Mouse (Mus musculus): Measurements from ENCODE around the gene Pafah2.

Pafah2 gene

DNA sequence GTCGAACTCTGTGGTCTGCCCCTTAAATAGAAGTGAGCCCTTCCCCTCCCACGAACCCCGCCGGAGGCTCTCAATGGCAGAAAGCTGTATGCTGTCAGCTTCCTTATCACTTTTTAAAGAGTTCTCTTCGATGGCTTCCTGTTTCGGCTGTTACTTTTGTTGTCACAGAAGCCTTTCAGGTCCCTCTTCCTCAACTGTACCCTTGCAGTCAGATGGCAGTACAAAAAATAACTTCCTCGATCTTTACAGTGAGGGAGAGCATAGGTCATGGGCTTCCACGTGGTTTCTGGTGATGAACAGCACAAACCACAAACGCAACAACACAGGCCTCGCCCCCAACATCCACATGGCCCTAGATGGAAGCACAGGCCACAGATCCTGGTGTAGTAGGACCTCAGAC, 64.2 kb downstream of the Pafah2 start:
- DNase-seq (ENCODE audit: low spot score in 2 of 2), result peak; percentile 50 to 70

DNA sequence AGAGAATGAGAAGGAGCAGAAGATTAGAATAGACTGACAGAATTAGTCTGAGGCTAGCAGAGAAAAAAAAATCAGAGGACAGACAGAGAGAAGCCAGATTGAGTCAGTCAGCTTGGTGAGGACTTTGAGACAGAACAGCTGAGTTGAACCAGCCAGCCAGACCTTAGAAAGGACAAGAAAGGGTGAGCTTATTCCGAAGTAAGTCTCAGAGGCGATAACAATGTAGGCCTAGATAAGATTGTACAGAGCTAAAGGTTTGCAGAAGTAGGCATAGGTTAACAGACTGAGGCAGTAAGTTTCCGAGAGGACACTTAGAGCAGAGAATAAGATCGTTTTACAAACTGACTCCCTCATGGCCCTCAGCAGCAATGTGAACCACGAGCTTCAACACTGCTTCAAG, 65.1 kb downstream of the Pafah2 start:
- DNase-seq (ENCODE audit: low spot score in 2 of 2), result no peak

DNA sequence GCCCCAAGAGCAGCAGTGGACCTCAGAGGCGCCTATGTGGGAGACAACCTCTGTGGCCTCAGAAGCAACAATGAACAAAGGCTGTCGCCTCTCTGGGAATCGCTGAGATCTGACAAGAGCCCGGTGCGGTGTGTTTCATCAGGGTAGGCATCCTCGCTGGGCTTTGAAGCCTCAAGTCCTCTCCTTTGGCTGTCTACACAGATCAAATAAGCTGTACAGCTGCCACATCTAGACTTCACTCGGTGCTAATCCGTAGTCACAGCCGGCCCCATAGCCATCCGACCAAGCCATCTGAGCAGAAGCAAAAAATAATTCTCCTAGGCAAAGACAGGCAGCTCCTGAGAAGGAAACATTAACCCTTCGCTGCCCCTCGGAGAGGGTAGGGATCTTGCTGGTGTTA, 69.7 kb downstream of the Pafah2 start:
- DNase-seq (ENCODE audit: low spot score in 2 of 2), result no peak

DNA sequence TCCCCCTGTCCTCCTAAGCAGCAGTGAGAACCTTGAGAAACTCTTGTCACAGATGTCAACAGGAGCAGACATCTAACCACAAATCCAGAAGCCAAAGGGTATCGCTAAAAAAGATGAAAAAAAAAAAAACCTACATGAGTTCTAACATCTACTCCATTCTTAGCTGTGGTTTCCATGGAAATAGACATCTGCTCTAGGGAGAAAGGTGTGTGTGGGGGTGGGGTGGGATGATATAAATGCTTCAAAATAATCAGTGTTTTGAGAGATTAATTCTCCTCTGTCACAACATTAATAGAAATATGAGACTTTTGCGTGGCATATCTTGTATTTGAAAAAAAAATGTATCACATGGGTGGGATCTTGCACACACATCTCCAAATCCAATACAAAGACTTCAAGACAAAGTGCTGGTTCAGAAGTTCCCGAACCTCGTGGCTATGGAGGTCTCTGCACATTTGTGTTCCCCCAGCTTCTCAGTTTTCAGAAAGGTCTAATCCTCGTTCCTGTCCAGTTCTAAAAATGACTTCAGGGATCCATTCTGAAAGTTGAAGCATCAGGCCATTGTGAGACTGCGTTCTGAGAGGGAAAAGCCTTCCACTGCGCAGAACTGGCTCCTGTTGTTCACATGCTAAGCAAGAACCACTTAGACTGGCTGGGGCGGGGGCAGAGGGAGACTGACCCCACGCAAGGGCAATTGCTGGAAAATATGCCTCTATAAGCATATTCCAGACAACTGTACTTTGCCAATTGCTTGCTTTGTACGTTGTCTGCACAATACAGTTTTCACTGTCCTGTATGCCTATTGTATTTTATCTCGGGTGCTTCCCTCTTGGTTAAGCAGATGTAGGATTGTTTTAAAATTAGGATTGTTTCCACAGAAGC, 70.5 kb downstream of the Pafah2 start:
- no peak for DNase-seq (ENCODE audit: low spot score in 2 of 2)

DNA sequence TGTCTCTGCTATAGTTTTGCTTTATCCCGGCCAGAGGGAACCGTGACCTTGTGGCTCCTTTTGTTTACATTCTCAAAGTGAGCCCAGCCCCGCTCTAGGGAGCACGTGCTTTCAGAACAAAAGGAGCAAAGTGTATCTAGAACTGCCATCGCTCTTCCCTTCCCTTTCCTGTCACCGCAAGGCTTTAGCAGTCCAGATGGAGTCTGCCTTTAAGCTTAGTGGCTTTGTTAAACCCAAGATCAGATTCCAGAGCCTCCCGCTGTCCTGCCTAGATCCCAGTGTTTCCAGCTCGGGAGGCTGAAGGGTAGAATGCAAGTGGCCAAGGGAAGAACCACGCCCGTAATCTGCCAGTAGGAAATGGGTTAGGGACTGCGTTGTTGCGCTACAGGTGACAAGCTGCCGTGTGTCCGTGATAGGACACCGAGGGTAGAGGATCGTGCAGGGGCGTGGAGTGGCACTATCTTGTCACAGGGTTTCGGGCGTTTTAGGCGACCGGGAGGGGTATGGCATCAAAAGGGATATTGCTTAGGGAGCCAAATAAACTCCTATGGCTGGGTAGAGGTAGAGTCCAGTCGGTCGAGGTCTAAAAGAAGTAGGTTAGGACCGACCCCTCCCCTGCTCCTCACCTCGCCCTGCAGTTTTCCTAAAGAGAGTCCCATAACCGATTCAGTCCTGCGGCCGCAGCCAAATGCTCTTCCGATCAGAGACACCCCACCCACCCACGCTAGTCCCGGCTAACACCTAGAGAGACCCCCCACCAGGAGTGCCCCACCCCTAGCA, 71.5 kb downstream of the Pafah2 start:
- peak; percentile 37 to 76 for DNase-seq (ENCODE audit: low spot score in 2 of 2)

DNA sequence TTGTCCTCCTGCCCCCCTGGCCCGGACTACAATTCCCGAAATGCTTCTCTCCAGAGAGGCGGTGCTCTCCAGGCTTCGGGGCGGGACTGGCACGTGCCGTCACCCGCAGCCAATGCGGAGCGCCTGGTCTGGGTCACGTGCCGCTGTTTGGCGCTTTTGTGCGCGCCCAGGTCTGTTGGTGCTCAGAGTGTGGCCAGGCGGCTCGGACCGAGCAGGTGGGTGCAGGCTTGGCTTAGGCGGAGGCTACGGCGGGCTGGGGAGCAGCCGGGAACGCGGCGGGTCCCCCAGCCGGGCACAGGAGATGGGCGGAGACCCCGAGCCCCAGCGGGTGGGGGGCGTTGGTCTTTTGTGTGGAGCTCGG, 72.1 kb downstream of the Pafah2 start, which contains the start of gene Stmn1:
TSS of gene Stmn1 (plus strand) at position 106 of the 361 bp plus-strand sequence.
- peak; percentile 94 to 96 for DNase-seq (ENCODE audit: low spot score in 2 of 2)

DNA sequence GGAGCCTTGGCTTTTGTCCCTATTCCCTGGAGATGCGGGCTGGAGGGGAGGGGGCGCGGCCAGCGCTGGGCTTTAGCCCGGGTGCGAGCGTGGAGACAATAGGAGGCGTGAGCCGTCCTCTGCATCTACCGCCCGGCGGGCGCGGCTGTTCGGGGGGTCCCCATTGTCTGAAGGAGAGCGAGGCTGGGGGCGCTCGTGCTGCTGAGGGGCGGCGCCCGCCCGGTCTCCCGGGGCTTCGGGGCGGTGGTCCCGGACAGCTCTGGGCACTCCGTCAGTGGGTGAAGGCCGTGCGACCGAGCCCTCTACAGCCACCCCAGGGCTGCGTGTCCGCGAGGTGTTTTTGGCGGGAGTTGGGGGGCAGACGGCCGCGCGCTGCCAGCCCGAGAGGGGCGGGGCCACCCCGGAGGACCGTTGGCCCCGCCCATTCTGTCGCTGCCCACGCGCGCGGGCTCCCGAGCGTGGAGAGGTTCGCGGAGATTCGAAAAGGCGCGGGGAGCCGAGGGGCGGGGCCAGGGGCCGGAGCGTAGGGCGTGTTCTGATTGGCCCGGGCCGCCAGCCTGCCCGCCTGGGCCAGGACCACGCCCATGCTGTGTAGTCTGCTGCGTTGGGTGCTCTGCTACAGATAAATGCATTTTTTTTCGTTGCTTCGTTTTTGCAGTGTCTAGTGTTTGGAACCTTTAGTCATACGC, 72.6 kb downstream of the Pafah2 start:
- DNase-seq (ENCODE audit: low spot score in 2 of 2), result peak; percentile 99 to 100

DNA sequence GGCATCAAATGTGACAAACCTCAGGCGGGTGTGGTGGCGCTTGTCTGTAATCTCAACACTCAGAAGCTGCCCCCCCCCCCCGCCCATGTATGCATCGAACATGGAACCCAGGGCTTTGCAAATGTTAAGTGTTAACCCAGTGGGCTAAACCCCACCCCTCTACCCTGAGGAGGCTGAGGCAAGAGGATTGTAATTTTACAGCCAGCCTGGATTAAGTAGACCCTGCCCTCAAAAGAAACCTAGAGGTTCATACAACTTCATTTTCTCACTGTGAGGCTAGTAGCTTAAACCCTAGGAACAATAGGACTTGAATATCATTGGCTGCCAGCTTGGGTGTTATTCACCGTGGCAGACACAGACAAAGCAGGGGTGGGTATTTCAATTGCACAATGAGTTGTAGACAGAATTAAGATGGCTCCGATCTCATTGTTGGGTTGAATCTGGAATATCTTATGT, 73.2 kb downstream of the Pafah2 start:
- no peak for DNase-seq (ENCODE audit: low spot score in 2 of 2)

DNA sequence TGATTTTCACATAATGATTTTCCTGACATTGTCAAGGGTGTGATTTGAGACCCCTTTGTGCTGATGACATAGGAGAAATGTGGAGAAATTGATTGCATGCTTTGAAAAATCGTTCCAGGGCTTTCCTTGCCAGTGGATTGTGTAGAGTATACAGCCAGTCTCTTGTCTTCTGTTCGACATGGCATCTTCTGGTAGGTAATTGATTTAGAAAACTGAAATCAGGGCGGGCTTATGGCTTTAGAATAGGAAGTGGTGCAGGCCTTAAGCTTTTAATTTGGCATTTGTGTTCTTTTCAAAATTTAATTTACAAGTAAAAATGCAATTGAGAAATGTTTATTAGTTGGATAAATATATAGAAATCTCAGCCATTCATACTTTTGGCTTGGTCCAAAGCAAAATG, 73.9 kb downstream of the Pafah2 start:
- DNase-seq (ENCODE audit: low spot score in 2 of 2), result no peak

DNA sequence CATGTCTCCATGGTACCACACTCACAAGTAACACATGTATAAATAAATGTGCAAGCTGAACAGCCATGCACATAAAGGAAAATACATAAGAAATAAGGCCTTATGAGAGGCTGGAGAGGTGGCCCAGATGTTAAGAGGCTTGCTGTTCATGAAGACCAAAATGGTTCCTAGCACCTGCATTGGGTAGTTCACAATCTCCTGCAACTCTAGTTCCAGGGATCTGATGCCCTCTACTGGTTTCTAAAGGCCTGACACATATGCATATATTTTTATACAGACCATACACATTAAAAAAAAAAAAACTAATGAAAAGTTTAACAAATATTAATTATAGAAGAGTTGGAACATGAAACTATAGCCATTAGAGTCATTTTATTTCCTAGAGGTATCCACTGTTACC, 75.3 kb downstream of the Pafah2 start:
- DNase-seq (ENCODE audit: low spot score in 2 of 2), result no peak

DNA sequence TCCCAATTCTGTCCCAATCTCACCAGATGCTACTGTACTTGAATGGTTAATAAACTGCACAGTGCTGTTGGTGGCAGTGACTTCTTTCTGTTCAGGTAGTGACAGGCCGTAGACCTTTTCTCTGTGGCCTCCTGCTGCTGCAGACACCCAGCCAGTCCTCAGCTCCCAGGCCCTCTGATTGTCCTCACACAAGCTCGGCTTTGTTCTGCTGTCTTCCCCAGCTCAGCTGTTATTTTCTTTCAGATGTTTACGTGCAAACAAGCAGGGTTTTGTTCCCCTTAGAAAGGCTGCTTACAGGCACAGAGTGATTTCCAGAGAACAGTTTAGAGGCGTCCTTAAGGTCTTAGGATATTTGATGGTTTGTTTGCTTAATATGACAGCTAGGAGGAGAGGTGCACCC, 77.6 kb downstream of the Pafah2 start:
- no peak for DNase-seq (ENCODE audit: low spot score in 2 of 2)

DNA sequence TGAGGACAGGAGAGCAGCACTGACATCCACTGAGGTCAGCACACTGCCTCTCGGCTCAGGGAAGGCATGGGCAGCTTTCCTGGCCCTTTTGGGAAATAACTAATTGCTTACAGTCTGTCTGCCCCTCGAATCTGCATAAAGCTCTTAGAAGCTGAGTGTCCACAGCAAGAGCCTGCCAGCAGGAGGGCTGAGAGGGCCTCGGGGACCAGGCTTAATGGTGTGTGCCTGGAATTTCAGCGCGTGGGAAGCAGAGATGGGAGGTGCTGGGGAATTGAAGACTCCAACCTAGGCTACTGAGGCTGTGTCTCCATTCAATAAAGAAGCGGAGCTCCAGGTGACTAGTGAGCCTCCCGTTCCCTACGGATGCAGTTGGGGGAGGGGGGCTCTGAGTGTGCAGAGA, 78.1 kb downstream of the Pafah2 start:
- DNase-seq (ENCODE audit: low spot score in 2 of 2), result no peak

DNA sequence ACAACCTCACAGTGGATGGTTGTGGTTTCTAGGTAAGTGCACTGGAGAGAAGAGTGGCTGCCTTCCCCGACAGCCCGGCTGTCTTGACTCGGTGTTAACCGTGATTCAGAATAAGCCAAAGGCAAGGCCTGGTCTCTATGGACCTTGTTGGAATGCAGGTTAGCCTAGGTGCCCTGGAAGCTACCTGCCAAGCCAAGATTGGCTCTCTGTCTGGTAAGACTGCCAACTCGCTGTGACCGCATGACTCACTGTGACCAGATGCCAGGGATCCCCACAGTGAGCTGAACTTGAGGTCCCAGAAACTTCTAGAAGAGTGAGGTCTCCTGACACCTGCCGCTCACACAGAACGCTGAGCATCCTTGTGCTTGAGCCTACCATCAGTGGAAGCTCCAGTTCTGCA, 80.8 kb downstream of the Pafah2 start:
- DNase-seq (ENCODE audit: low spot score in 2 of 2), result no peak

Measured in spleen, postnatal 4 days (tissue).